Mouse (Mus musculus) hindbrain, embryonic 14.5 days (tissue): ENCODE results near the gene Dab1. TPM values are rescaled to one million over a fixed set of nuclear protein-coding genes. Genes with fewer than 3 reads are reported as not detected.

Source experiments
- ATAC-seq: fragments of 200-750 bp; cut with Nextera tagmentation; 2 replicates; pipeline ENCODE4 v1.8.0; 2017; ENCODE audit warnings: moderate number of reproducible peaks, mild to moderate bottlenecking, moderate TSS enrichment, moderate library complexity; ENCODE audit not compliant: low FRiP score
- DNase-seq: peaks from one replicate; pipeline ENCODE4 v3.0.0-alpha.2; 2015; ENCODE audit warnings: low spot score
- H3K27ac ChIP-seq: fragments of 300-500 bp; sonication (generic); 2 replicates; pipeline ENCODE4 v1.5.1; 2014; ENCODE audit warnings: mild to moderate bottlenecking, moderate library complexity
- H3K27me3 ChIP-seq: fragments of 300-500 bp; sonication (generic); 2 replicates; pipeline ENCODE4 v1.6.1; 2014; ENCODE audit warnings: mild to moderate bottlenecking, low read length, mixed read lengths; ENCODE audit not compliant: control insufficient read depth, insufficient read depth
- H3K36me3 ChIP-seq: fragments of 300-500 bp; sonication (generic); replicated peaks from 2 replicates; pipeline ENCODE4 v1.6.1; 2014; ENCODE audit not compliant: control insufficient read depth, insufficient read depth
- H3K4me1 ChIP-seq: fragments of 300-500 bp; sonication (generic); replicated peaks from 2 replicates; pipeline ENCODE4 v1.6.1; 2014; ENCODE audit warnings: antibody characterized with exemption, low read length, mixed read lengths; ENCODE audit not compliant: control insufficient read depth, insufficient read depth
- H3K4me2 ChIP-seq: fragments of 300-500 bp; sonication (generic); replicated peaks from 2 replicates; pipeline ENCODE4 v1.6.1; 2014; ENCODE audit warnings: mild to moderate bottlenecking, moderate library complexity
- H3K4me3 ChIP-seq: fragments of 300-500 bp; sonication (generic); replicated peaks from 2 replicates; pipeline ENCODE4 v1.5.1; 2014; ENCODE audit warnings: mild to moderate bottlenecking, low read length
- H3K9ac ChIP-seq: fragments of 300-500 bp; sonication (generic); 2 replicates; pipeline ENCODE4 v1.6.1; 2014
- H3K9me3 ChIP-seq: fragments of 300-500 bp; sonication (generic); 2 replicates; pipeline ENCODE4 v1.6.1; 2016; ENCODE audit warnings: low read length; ENCODE audit not compliant: control insufficient read depth
- WGBS: fragments of 180-500 bp; shearing (Covaris S2); extraction: QIAGEN DNeasy Blood & Tissue Kit; methylation state at CpG from one replicate; pipeline ENCODE4 v1.1.7; 2014; 5-methylcytosine and 5-hydroxymethylcytosine counted together
- polyA plus RNA-seq: library from polyadenylated mRNA; unstranded; fragments of >200 nt; fragmentation: Nextera tagmentation; extraction: Ambion mirVana; gene quantifications from 2 replicates; pipeline ENCODE4 v1.2.1, GENCODE M21; 2014

The Dab1 gene
- polyA plus RNA-seq, 1 experiment from 2014 or later: 62.9 TPM

GRCm38 (mm10) chr4:103775712-103776111 is 156.6 kb downstream of the Dab1 start:
- Histone ChIP-seq H3K4me2 (no peak overlapping the region), H3K4me3 (no peak overlapping the region), H3K9ac (no peak overlapping the region), H3K9me3 (no peaks in the 10 kb centered on the region), H3K36me3 (no peaks in the 10 kb centered on the region), H3K27me3 (no peaks in the 10 kb centered on the region), H3K4me1 (no peaks in the 10 kb centered on the region), H3K27ac (no peak overlapping the region)
- DNase-seq: no peak
- no peak for ATAC-seq
- WGBS: 82% methylated on average over 4 of the region's 4 CpGs

DNA sequence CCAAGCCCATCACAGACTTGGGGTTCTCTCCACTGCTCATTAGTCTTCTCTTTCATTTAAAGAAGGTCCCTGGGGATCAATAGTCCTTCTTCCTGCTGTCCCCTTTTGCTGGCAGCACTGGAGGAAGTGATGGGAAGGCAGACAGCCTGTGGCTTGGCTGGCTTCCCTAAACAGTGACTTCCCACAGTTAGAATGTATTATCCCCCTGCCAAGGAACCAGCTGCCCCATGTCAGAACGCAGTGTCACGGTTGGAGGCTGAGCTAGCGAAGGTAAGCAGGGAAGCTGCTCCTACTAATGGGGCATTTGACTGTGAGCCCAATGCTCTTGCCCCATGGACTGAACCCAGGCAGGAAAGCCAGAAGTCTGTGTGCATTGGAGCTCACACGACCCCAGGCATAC is 162.2 kb downstream of the Dab1 start:
- Histone ChIP-seq H3K4me1 (no peaks in the 10 kb centered on the region), H3K4me3 (no peak overlapping the region), H3K9ac (no peak overlapping the region), H3K9me3 (no peaks in the 10 kb centered on the region), H3K4me2 (no peak overlapping the region), H3K27me3 (no peaks in the 10 kb centered on the region), H3K27ac (no peak overlapping the region), H3K36me3 (no peaks in the 10 kb centered on the region)
- WGBS: 48% methylated on average over 4 of the region's 4 CpGs
- DNase-seq: peak; percentile 62
- ATAC-seq: peak; percentile 73; the same call in 1 of the 2 replicates

GRCm38 (mm10) chr4:103783561-103784247 is 164.5 kb downstream of the Dab1 start:
- H3K36me3 ChIP-seq: no peaks in the 10 kb centered on the region
- no peaks in the 10 kb centered on the region for H3K4me1 ChIP-seq
- H3K4me3 ChIP-seq: no peak overlapping the region
- H3K4me2 ChIP-seq: no peak overlapping the region
- no peaks in the 10 kb centered on the region for H3K9me3 ChIP-seq
- H3K9ac ChIP-seq: no peak overlapping the region
- WGBS: 87% methylated on average over 7 of the region's 7 CpGs
- no peak overlapping the region for H3K27ac ChIP-seq
- no peaks in the 10 kb centered on the region for H3K27me3 ChIP-seq
- no peak for ATAC-seq
- no peak for DNase-seq

GRCm38 (mm10) chr4:103793589-103794312 is 174.6 kb downstream of the Dab1 start:
- Histone ChIP-seq H3K4me3 (no peak overlapping the region), H3K4me2 (no peak overlapping the region), H3K27ac (no peak overlapping the region), H3K9ac (no peak overlapping the region), H3K36me3 (no peaks in the 10 kb centered on the region), H3K9me3 (no peaks in the 10 kb centered on the region), H3K27me3 (no peaks in the 10 kb centered on the region), H3K4me1 (no peaks in the 10 kb centered on the region)
- DNase-seq (no peak), ATAC-seq (no peak)
- WGBS: 82% methylated on average over 8 of the region's 8 CpGs

DNA sequence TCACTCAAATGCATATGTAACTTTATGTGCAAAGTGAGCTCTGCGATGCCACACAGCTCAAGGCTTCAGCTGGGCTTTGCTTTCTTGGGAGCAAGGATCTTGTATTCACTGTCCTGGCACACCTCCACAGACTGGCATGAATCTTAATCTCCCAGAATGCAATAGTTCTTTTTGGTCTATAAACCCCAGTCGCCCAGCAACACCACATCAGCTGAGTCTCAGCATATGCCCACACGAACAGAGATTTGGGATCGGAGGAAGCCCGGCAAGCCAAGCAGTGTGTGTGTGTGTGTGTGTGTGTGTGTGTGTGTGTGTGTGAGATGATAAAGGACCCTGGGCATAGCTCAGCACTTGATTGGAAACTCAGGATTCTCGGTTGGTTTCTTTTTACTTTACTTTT is 177.3 kb downstream of the Dab1 start:
- WGBS: 66% methylated on average over 6 of the region's 6 CpGs
- Histone ChIP-seq H3K4me2 (no peak overlapping the region), H3K4me3 (no peak overlapping the region), H3K36me3 (no peaks in the 10 kb centered on the region), H3K27me3 (no peaks in the 10 kb centered on the region), H3K4me1 (no peaks in the 10 kb centered on the region), H3K27ac (no peak overlapping the region), H3K9me3 (no peaks in the 10 kb centered on the region), H3K9ac (no peak overlapping the region)
- ATAC-seq: no peak
- no peak for DNase-seq

DNA sequence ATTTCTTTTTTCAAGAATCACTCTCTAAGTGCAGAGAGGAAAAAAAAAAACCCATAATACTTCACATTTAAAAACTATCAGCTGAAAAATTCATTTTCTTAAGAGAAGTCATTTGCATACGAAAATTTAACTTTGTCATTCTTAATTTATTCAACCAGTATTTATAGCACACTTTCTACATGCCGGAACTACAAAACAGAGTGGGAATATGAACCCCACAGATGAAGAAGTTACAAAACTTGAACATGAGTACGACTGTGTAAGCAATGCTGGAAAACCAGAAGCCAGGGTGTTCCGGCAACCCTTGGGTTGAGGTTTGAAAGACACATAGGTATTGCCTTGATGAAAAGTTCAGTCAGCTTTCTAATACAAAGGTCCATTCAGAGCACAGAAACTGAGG is 183.3 kb downstream of the Dab1 start:
- DNase-seq (no peak), ATAC-seq (no peak)
- Histone ChIP-seq H3K4me3 (no peak overlapping the region), H3K36me3 (no peaks in the 10 kb centered on the region), H3K27me3 (no peaks in the 10 kb centered on the region), H3K27ac (no peak overlapping the region), H3K4me1 (no peaks in the 10 kb centered on the region), H3K4me2 (no peak overlapping the region), H3K9ac (no peak overlapping the region), H3K9me3 (no peaks in the 10 kb centered on the region)
- WGBS: 94% methylated on average over 4 of the region's 4 CpGs

GRCm38 (mm10) chr4:103804461-103804860 is 185.3 kb downstream of the Dab1 start:
- H3K4me2 ChIP-seq: no peak overlapping the region
- no peak overlapping the region for H3K27ac ChIP-seq
- H3K36me3 ChIP-seq: no peaks in the 10 kb centered on the region
- no peaks in the 10 kb centered on the region for H3K4me1 ChIP-seq
- ATAC-seq (no peak), DNase-seq (no peak)
- WGBS: 24% methylated on average over 1 of the region's 1 CpGs
- no peak overlapping the region for H3K4me3 ChIP-seq
- no peaks in the 10 kb centered on the region for H3K9me3 ChIP-seq
- no peaks in the 10 kb centered on the region for H3K27me3 ChIP-seq
- no peak overlapping the region for H3K9ac ChIP-seq

DNA sequence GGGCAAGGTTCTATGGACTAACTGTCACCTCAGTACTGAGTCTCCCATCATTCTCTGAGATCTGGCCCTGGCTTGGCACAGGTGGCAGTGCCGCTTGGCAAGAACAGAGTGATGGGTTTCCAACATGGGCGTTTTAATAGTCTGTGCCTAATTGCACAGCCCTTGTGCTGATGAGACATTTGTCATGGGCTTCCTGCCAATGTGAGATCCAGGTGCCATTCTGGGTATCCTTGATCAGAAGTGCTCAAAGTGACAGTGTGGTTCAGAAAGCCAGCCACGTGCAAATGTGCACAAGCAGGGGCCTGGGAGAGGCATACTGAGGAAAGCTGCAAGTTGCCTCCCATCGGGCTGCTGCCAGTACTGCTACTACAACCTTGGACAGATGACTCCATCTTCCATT is 203.5 kb downstream of the Dab1 start:
- Histone ChIP-seq H3K36me3 (no peaks in the 10 kb centered on the region), H3K4me2 (no peak overlapping the region), H3K27me3 (no peaks in the 10 kb centered on the region), H3K4me1 (no peaks in the 10 kb centered on the region), H3K9me3 (no peaks in the 10 kb centered on the region), H3K4me3 (no peak overlapping the region), H3K27ac (no peak overlapping the region), H3K9ac (no peak overlapping the region)
- ATAC-seq (no peak), DNase-seq (no peak)
- WGBS: 76% methylated on average over 4 of the region's 4 CpGs

DNA sequence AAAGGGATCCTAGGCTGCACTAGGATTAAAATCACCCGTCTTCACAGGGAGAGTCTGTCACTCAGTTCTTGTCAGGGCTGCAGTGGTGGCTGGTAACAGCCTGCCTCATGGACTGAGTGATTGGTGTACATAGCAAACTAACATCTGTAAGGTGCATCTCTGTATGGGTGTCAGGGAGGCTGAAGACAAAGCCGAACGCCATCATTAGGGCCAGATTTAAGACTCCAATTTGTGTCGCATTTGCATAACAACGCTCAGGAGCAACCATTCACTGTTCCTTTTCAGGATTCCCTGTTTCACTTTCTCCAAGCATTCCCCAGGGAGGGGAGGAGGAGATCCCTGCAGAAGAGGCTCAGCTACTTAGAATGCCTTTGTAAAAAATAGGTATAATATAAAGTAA is 219.2 kb downstream of the Dab1 start:
- DNase-seq: no peak
- Histone ChIP-seq H3K4me2 (no peak overlapping the region), H3K27me3 (no peaks in the 10 kb centered on the region), H3K4me1 (no peaks in the 10 kb centered on the region), H3K4me3 (no peak overlapping the region), H3K36me3 (no peaks in the 10 kb centered on the region), H3K27ac (no peak overlapping the region), H3K9me3 (no peaks in the 10 kb centered on the region), H3K9ac (no peak overlapping the region)
- ATAC-seq: no peak
- WGBS: 7% methylated on average over 5 of the region's 5 CpGs
